Mouse (Mus musculus) gastrocnemius, postnatal 25 days (tissue): ENCODE measurements around the gene Epha2. TPM values are rescaled to one million over a fixed set of nuclear protein-coding genes. Genes with fewer than 3 reads are reported as not detected.

Source experiments
- DNase-seq: peaks from one replicate; pipeline ENCODE4 v3.0.0; 2022
- total RNA-seq, 2 experiments: library from RNA; stranded (reverse); gene quantifications; 1 replicate in 1 of 2; 2 replicates in 1 of 2; pipeline ENCODE4 v1.2.3; 2021

Epha2 gene
- total RNA-seq, 2 experiments from 2014 or later = 1.3 to 2.0 TPM

DNA sequence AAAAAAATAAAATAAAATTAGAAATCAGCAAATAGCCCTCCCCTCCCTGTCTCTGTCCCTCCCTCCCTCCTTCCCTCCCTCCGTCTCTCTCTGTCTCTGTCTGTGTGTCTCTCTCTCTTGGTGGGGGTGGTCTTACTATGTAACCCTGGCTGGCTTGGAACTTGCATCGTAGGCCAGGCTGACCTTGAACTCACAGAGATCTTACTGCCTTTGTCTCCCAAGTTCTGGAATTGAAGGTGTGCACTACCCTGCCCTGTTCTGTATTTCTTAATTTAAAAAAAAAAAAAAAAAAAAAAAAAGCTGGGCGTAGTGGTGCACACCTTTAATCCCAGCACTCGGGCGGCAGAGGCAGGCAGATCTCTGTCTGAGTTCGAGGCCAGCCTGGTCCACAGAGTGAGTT lies 21.3 kb upstream of the Epha2 start:
- DNase-seq = no peak

DNA sequence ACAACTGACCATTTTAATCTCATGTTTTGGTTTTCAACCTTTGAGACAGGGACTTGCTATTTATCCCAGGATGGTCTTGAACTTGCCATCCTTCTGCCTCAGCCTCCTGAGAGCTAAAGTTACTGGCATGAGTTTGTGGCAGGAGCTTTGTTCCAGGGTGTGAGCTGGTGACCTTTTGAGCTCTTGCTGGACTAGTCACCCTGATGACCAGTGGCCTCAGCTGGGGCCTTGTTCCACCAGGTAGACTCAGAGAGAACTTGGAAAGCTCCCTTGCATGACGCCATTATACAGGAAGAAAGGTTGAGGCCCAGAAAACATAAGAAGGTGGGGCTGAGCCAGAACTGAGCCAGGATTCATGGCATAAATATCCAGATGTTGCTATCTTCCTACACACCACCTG lies 20.6 kb upstream of the Epha2 start:
- DNase-seq = no peak

DNA sequence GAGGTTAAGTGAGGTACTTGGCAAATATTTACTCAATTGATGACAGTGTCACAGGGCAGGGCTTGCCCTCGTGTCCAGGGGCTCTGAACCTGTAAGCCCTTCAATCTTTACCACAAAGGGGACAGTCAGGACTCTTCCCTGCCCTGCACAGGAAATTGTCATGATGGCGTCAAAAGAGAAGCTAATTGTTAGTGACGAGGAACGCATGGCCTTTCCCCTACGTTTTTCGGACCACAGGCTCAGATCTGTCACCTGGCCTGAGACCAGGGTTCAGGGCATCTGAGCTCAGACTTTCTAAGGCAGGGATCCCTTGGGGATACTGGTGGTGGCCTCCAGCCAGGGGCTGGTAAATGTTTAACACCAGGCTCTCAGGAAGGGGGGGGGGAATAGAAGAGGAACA lies 19.9 kb upstream of the Epha2 start:
- no peak for DNase-seq

DNA sequence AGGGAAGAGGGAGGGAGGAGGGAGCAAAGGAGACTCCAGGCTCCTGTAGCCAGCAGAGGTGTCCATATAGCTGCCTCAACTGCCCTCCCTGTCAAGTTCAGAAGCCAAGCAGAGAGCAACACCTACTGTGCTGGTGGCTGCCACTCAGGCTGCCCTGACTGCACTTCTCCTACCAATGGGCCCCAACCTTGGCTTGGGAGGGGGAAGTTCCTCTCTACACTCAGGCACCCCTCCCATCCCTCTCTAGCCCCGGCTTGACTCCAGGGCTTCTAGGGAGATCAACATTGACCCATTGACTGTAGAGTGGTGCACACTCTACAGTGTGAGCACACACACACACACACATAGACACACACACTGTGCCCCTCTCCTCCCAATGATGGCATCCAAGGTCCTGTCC lies 19.5 kb upstream of the Epha2 start:
- no peak for DNase-seq

DNA sequence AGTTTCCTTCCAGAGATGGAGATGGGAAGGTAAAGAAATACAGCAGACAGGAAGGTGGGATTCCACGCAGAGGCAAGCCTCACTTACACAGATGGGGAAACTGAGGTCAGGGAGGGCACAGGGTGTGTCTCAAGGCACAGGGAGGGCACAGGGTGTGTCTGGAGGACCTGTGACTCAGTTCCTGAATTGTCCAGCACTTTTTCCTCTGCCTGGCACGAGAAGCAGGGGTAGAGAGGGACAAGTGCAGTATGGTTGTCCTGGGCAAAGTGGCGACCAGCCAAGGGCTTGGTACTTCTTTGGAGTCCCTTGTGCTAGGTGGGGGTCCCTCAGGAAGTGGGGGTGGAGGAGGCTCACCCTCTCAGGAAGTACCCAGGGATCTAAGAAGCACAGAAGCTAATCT lies 19.0 kb upstream of the Epha2 start:
- DNase-seq = no peak

DNA sequence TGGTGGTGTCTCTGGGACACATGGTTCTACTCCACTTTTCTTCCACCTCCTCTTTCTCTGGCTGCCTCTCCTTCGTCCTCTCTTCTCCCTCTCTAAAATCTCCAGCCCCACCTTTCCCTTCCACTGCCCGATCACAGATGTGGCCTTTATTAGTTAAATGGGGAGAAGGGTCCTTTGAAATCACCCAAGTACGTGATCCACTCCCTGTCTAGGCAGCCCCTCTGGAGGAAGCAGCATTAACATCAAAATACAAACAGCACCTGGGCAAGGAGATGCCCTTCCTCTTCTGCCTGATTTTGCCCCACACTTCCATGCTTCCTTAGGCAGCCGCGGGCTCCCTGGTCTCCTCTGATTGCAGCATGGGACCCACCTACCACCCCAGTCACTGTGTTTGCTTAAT lies 18.4 kb upstream of the Epha2 start:
- DNase-seq = no peak

DNA sequence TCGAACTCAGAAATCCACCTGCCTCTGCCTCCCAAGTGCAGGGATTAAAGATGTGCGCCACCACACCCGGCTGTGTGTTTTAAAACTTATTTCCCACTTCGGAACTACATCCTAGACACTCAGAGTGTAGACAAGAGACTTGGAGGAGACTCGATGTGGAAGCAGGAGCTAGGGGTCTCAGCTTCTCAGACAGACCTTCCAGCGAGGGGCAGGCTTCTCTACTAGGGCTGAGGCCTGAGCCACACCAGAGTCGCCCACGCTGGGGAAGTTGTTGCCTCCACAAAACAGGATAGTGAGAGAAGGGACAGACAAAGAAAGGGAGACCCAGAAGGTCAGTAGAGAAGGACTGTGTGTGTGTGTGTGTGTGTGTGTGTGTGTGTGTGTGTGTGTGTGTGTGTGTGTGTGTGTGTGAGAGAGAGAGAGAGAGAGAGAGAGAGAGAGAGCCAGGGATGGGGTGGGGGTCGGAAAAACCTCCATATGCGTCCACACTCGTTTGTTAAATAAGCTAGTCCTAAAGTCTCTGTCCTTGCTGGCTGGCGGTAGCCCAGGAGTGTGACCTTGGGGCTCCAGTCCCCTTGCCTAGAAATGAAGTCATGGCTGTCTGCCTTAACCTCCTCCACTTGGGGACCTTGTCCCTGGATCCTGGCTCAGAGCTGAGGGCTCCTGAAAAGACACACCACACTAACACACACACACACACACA lies 17.7 kb upstream of the Epha2 start:
- no peak for DNase-seq

DNA sequence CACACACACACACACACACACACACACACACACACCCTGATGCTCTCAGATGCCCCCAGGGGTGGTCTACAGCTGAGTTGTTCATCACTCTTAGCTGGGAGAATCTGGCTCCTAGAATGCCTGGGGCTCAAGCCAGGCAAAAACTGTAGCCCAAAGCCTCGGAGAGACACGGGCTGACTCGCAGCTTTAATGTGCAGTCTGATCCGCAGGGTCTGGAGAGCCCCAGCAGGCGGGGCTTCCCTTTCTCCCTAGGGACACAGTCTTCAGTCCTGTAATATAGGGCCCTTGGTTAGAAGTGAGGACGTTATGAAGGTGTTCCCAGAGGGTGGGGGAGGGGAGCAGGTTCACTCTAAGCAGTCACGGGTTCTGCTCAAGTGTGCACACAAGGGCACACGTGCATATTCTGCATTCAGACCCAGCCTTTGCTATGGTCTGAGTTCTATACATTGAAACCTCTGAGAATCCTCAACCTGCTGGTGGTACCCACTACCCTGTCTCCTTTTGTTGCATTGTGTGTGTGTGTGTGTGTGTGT lies 17.1 kb upstream of the Epha2 start:
- DNase-seq = no peak

DNA sequence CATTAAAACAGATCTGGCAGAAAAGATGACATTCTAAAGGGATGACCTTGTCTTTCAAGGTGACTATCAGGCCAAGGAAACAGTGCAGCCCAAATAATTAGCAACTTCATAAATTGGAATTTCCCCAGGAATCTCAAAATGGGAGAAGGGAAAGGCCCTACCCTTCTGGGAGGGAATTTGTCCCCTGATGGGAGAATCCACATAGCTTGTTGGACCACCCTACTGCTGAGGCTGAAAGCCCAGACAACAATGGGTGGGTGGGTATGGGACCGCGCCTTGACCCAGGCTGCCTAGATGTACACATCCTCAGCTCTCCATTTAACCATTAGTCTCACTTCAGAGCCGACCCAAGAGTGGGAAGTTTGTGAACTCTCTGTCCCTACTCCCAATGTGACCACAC lies 16.6 kb upstream of the Epha2 start:
- no peak for DNase-seq

DNA sequence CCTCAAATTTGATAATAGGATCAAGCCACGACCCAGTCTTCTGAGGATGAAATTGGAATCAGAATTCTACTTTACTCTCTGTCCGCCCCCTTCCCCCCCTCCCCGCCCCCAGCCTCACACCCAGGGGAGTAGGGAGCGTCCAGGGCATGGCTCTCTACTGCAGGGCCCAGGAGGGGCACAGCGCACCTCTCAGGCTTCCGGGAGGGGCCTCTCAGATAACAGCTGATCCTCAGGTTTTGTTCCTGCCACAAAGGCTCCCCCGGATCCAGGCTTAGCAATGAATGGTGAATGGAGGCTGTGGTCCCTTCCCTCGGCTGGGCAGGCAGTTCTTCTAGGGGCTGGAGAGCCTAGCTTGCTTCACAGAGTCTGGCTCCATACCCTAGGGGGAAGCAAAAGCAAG lies 15.9 kb upstream of the Epha2 start:
- no peak for DNase-seq

DNA sequence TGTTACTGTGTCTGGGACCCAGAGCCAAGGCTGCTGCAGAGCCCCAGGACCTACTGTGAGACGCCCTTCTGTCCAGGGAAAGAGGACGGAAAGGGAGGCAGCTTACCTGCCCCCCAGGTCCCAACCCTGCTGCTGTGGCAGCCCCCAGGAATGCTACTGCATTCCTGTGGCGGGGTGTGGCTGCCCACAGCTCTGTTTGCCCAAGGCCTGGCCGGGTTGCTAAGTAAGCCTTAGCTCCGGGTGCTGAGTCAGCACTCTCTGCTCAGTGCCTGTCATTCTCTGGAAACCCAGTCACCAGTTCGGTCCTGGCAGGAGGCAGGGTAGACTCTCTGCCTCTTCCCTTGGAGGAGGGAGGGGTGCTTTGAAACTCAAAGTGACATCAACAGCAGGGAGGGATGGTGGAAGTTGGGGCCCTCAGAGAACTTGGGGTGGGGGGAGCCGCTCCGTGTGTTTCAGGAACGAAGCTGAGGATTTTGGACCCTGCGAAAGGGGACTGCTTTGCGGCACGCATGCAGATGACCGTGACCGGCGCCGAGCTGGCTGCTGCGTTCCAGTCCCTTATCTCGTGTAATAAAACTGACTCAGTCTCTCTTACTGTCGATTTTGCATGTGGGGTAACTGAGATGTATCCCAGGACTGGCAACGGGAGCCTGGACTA lies 14.1 kb upstream of the Epha2 start:
- DNase-seq = no peak

DNA sequence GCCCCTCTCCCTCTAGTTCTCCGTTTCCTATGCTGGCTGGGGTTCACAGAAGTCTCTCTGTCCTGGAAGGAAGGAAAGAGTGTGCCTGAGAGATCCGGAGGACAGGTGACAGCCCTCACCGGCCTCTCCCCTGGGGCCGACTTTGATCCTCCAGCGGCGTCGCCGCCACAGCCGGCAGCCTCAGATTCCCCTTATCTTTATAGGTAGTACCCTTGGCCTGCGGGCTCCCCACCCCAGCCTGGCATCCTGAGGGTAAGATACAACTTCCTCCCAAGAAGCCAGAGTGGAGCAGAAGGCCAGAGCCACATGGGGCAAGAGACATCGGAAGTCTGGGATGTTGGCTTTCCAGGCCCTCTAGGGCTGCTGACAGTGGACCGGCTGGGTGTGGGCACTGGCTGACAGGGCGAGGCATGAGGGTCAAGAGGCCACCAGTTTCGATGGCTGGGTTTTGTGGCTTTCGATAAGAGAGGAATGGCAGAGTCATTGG lies 13.5 kb upstream of the Epha2 start:
- DNase-seq = no peak

DNA sequence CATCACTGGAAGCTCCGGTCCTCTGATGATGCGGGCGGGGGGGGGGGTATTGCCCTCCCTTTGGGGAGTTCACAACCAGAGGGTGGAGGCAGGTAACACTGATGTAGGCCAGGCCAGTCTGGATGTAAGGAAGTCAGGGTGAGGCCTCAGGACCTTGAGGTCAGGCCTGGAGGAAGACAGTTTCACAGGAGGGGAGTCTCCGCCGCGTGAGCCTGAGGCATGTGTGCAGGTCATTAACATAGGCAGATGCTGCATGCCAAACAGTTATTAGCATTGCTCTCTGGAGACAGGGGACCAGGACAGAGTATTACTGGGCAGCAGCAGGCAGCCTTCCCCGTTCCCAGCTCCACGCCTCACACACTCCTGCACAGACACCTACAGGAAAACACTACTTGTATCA lies 12.9 kb upstream of the Epha2 start:
- no peak for DNase-seq

DNA sequence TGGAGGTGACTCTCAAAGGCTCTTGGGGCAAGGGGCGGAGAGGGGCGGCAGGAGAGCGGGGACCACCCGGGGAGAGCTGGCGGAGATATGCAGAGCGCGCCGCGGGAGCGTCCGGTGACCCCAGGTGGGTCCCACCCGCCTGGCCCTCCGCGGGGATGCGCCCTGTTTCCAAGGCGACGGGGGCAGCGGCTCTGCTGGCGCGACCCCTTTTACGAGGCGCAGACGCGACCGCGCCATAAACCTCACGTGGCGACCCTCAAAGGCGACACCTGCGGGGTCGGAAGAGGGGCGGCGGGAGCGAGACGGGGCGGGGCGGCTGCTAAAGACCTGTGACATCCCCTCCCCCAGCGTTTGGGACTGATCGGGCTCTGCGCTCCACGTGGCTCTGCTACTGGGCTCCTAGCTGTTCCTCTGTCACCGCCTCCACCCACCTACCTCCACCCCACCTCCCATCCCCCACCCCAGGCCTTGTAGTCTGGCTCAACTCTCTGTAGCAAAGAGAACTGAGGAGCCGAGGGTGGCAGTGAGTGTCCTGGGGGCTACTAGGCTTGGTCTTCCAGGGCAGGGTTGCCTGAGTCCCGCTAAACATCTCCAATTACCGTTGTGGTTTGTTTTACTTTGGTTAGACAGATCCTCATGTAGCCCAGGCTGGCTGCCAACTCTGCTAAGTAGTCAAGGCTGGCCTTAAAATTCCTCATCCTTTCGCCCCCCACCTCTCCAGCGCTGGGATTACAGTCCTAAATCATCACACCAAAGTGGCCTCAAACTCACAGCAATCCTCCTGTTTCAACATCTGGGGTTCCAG lies 9.3 kb upstream of the Epha2 start:
- DNase-seq = no peak

DNA sequence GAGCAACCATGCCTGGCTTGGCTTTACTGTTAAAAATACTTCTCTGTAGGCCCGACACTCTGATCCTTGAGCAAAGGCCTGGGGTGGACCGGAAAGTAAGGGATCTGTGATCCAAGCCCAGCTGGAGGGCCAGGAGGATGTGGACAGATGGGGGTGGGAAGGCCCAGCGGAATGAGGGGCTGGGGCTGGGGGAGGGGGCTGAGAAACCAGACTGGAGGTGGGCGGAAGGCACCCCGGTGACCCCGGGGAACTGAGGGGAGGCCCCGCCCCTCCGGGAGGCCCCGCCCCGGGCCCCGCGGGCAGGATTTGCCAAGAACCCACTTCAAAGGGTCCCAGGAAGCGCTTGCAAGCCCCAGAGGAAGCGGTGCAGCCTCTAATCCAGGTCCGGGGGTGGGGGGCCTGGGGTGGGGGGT lies 5.3 kb upstream of the Epha2 start:
- no peak for DNase-seq

DNA sequence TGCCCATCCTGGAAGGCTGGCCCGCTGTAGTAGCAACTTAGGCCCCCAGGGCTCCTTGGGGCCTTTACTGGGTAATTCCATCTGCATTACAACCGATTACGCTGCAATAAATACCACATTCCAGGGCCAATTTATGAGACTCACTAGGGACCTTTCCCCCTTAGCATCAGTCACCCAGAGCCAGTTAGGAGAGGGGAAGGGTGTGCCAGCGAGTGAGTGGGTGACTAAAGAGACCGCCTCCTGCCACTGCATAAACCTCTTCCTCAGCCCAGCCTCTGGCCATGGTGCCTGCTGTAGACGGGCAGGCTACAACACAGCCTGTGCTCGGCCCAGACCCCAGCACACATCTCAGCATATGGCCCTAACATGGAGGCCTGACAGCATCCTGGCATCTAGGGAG lies 3.1 kb upstream of the Epha2 start:
- DNase-seq = no peak

DNA sequence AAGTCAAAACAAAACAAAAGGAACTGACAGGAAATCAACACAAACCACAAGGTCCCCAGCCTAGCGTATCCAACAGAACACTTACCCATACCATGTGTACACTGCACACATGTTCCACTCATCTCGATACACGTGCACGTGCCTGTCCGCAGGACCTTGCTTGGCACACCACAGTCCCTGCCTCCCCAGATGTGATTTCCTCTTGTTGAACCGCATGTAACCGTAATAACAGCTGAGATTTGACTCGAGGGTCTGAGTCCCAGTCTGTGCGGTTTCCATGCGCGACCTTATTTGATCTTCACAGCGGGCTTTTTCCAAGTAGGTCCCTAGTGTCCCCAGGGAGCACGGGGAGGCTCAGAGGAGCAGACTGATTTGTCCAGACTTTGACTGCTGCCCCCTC lies 1.7 kb upstream of the Epha2 start:
- DNase-seq = no peak

DNA sequence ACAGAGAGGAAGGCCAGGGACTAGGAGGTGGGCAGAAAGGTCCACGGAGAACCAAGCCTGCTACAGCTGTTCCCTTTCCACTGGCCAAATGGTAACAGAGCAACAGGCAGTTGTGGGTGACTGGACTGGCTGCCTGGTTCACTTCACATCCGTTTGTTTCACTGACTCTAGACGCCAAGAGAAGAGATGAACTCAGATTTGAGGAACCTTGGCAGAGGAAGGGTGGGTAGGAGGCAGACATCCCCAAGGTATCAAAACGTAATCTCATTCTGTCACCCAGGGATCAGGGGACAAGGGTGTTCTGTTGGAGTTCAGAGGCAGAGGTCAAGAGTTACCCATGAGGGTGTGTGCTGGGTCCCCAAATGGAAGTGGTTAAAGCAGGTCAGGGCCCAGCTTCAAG lies 844 bp upstream of the Epha2 start:
- no peak for DNase-seq

DNA sequence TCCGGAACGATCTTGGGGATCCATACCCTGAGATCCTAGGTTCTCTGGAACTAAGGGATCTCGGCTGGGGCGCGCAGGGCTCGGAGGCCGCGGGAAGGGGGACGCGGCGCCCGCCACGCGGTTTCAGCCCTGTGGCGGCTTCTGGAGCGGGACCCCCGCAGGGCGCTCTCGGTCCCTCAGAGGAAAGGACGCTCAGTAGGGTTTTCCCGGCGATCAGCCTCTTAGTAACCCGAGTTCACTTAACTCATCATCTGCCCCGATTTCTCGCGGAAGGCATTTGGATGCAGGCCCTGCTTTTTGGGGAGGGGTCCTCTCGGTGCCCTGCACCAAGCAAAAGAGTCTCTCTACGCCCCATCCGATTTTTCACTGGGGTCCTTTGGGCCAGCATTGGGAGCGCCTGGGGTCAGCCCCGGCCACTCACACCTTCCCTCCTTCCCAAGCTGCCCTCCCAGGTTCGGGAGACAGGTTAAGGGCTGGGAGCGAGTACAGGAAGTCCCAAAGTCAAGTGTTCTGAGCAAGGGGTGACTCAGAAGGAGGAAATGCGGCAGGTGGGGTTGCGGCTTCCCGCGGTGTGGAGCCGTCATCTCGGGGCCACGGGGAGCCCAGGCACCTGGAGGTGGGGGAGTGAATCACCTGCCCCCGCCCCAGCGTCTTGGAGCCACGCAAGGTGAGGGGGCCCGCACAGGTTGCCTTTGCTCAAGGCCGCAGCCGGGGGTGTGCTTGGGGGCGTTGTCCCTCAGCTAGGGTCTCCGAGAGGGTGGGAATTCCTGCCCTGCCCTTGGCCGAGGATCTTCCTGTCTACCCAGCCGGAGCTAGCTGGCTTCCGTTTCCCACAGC lies 769 bp downstream of the Epha2 start:
- DNase-seq = no peak

DNA sequence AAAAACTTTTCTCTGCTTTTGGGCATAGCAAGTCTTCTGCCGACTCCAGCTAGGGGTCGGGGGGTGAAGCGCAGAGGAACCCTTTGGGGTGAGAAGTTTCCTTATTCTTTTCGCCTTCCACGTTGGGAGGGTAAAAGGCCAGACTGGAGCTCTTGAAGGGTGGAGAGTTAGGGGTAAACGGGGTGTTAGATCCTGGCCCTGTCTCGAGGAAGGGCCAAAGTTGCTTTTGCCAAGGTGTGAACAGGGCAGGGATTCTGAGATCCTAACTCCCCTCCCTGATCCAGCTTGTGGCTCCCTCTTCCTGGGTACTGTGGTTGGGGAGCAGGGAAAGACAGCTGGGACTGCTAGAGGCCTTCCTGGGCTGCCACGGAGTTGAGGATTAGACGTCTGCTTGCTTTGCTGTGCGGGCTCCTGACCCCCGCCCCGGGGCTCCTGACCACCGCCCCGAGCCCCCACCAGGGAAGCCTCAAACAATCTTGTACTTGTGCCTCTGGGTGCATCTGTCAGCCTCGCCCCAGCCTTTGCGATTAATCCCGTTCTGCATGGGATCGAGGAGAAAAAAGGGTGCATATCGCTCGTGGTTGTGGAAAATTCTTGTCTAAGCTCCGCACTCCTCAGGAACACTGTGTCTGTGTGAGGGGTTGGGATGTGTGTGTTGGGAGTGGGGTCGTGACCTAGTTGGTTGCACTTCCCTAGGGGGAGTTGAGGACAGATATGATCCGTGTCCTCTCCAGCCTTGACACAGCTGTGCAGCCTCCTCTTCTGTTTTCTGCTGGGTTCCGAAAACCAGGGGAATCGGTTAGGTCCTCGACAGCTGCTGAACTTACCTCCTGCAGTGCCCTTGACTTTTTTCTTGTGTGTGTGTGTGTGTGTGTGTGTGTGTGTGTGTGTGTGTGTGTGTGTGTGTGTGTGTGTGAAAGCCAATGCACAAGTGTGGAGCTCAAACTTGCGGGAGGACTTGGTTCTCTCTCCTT lies 1.7 kb downstream of the Epha2 start:
- no peak for DNase-seq
